Mouse (Mus musculus) cerebellum, adult 9-11 months (tissue): ENCODE data around the gene Uty.

ENCODE experiments used
- DNase-seq: peaks from one replicate; pipeline ENCODE4 v3.0.0; 2022

Uty gene

DNA sequence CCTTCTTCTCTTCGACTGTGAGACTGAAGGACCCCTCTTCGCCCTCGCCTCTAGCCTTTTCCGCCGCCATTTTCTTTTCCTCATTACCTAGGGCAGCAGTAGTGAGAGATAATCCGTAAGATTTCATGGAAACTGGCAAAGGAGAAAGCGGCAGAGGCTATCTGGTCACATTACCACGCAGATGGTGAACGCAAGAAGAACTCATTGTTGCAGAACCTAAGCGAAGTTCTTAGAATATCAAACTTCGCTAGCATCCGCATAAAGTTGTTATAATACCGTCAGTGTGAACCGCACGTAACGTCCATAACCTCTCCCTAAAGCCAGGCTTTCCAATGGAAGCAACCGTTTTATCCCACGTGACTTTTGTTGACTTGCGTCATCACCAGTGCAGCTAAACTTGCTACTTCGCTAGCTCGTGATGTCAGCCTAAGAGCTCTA, at the start of gene Uty:
Gene Uty, minus strand, starts transcription at position 334 of the 438 bp plus-strand sequence.
- peak; percentile 78 for DNase-seq

DNA sequence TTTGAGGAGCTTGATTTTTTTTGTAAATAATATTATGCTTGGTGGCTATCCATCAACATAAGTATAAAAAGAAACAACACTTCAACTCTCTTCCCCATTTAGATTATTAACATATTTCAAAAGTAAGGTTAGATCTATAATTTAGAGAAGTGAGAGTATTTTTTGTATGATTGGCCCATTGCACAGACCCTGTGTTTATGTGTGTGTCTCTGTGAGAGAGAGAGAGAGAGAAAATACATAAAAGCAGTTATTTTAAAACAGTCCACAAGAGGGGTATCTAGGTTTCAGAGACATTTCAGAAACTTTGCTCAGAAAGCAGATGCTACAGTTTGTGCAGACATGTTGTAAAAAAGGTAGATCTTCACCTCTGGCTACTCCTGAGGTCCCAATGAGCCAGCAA, 48.1 kb upstream of the Uty start:
- DNase-seq = no peak

DNA sequence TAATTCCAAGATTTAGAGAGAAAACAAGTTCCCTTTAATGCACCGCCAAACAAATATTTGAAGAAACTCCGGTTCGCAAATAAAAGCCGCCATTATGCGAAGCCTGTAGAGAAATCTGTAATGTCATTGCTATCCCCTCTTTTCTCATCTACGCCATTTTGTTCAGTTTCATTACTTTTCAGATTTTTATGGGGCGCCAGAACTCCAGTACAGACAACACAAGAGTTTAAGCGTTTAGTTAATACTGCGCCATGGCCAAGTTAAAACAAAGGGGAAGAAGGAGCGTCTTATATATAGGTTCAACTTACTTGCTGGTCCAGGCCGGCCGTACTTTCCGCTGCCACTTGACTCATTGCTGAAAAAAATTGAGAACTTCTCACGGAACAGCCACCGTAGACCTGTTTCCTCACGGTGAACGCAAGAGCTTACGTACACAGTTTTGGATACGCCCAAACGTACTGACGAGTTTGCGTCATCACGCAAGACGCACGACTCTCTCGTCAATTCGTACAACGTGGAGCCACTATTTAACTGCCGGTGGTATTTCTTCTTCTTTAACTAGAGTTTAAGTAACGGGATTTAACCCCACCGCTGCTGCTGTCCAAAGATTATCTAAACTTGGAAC, 40.7 kb upstream of the Uty start, which contains the start of gene Ddx3y:
Gene Ddx3y, minus strand, starts transcription at position 459 of the 625 bp plus-strand sequence.
- peak; percentile 80 for DNase-seq

DNA sequence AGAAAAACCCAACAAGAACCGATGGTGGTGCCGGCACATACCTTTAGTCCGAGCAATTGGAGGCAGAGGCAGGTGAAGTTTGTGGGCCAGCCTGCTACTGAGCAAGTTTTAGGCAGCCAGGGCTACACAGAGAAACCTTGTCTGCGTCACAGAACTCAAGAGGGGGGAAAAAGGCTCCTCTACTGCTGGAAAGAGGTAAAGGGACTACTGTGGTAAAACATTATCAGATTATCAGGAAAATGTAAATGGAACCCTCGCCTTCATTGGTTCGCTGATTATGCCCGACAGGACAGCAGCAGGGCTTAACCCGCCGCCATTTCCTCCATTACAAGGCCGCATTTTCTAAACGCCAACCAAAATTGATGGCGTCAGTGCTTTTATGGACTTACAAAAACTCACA, 40.2 kb upstream of the Uty start:
- DNase-seq = peak; percentile 14

DNA sequence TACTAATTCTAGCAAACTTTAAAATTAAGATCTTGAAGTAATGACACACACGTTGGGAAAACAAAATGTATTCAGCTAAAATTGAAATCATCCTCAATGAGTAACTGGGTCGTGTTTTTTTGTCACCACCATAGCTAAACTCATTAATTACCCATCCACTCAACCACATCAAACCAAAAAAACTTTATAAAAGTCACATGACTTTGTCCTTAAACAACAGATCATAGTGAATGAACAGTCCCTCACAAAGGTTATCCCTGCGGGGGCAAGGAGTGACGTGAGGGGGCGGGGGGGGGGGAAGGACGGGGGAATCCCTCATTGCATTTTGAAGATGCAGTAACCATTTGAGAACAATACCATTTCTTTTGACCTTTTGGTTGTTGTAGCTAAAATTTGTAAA, 558 bp upstream of the Uty start:
- DNase-seq = no peak

DNA sequence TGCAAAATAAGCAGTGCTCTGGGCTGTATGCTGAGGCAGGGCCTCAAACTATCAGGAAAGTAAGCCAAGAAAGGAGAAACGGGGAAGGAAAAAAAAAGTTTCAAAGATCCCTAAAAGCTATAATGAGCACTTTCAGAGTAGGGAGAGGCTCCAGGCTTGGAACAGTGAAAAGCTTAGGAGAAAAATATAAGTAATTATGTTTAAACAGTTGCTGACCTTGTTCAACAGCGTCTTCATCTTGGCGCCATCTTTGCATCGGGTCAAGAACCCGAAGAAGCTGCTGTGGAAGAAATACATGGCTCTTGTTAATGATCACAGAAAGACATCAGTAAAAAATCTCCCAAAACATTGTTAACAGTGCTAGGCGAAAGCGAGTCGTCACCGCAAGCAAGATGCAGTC, 619 bp downstream of the Uty start:
- no peak for DNase-seq

DNA sequence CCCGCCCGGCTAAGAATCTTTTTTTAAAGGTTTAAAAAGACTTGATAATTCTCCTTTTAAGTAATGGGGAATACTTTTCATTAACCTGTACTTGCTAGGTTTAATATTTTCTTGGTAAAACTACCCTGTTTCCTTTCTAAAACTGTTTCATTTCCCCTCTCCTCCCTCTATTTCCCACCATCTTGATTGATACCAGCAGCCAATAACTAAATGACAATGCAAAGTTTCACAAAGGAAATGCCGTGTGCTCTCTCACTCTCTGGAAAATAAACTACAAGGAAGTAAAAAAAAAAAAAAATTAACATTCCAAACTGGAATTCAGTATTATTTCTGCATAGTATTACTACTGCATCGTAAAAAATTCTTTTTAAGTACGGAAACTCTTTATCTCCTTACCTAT, 1.1 kb downstream of the Uty start:
- no peak for DNase-seq

DNA sequence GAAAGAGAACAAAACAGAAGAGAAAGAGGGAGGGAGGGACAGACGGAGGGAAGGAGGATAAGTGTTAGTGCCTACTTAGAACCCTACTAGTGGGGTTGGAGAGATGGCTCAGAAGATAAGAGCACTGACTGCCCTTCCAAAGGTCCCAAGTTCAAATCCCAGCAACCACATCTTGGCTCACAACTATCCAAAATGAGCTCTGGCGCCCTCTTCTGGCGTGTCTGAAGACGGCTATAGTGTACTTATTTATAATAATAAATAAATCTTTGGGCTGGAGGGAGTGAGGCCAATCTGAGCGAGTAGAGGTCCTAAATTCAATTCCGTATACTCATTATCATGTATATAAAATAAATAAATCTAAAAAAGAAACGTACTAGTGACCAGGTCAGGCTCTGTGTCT, 25.6 kb downstream of the Uty start:
- no peak for DNase-seq

DNA sequence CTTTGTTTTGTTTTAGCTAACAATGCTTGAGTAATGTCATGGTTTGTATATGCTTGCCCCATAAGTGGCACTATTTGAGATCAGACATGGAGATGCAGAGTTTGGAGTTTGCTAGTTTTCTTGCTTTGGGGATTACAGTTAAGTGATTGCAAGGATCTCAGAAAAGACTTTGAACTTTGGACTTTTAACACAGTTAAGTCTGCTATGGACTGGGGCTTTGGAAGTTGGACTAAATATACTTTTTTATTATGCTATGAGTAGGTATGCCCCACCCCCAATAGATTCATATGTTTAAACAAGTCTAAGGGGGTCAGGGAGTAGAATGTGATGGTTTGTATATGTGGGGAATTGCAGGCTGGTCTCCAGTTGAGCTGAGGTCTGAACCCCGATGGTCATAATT, 67.1 kb downstream of the Uty start:
- no peak for DNase-seq

DNA sequence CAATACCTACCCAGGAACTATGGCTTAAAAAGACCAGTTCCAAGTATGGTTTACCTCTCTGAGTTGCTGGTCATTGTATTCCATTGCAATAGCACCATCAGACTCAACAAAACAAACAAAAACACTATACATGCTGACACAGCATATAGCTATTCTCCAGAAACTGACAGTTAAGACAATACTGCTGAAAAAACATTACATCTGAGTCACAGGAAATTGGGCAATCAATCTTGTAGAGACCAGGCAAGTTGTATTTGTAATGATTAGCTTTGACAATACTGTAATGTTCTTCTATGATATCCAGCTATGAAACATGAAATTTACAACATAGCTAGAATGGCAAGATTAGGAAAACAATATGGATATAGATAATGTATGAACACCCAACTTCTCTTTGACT, 82.5 kb downstream of the Uty start:
- no peak for DNase-seq

DNA sequence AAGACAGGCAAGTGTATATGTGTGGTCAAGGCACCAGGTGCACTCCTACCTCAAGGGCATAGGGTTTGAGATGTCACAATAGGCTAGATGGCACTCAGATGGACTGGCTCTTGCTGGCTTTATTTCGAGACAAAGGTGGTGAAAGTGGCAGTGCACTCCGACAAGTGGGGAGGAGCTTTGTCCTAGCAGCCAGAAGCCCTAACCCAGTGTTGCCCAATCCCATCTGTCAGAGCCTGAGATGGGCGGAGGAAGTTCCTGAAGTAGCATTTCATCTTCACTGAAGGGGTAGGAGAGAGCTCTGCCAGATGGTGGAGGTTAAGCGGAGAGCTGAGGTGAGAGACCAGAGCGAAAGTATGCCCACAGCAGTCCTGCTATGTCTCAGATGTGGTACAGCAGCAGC, 129.4 kb downstream of the Uty start:
- no peak for DNase-seq

DNA sequence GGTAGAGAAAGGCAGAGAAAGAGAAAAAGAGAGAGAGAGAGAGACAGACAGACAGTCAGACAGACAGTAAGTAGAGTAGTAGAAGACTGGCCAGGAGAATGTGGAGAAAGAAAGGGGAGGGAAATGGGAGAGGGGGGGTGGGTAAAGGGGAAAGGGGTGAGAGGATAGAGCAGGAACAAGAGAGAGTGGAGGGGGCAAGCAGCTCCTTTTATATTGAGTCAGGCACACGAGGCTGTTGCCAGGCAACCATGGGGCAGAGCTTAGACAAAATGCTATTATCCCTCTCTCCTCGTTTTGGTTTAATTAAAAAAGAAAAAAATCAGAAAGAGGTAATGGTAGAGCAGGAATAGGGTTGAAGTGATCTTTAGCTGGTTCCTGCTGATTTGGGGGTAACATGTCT, 131.5 kb downstream of the Uty start:
- no peak for DNase-seq
